Mouse (Mus musculus): ENCODE measurements around the gene Vps4a. TPM values are rescaled to one million over a fixed set of nuclear protein-coding genes. Genes with fewer than 3 reads are reported as not detected.
"Not testable (repeated sequence)": the region's sequence is repeated elsewhere in the genome, so short reads cannot be mapped to it uniquely, and the experiment has no call there.

Vps4a gene
- 88.3 and 93.7 TPM in 2 replicates for polyA plus RNA-seq (2014; fragmentation: Nextera tagmentation; extraction: Ambion mirVana)

DNA sequence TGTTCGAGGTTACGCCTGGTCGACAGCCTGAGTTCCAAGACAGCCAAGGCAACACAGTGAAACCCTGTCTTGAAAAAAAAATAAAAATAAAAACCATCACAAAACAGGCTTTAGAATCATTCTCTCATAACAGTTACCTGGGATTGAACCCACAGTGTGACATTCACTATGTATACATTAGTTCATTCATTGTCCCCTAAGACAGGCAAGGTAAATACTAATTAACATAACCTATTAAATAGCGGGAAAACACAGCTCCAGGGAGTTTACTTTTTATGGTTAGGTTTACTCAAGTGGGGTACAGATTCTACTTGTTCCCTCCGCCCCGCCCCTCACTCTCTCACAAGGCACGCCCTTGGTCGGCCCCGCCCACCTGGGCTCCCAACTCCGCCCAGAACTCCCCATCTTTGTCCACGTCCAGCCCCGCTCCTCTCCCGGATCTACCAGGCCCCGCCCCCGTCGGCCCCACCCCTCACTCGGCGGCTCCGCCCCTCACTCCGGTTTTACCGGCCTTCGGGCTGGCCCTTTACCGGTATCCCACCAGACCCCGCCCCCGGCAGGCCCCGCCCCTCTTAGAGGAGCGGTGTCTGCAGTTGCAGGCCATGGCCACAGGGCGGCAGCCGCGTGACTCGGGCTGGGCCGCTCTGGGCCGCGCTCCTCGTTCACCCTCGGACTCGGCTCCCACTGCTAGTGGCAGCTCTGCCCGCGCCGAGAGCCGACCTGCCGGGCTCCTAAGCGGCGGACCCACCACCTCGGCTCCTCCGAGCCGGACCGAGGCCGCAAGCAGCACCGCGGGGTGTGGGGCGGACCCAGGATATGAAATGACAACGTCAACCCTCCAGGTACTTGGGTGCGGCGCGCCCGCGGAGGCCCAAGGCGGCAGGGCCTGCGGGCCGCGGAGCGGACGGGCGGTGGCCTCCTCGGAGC is at the start of gene Vps4a:
Gene Vps4a (plus strand): TSS at position 573 of the 927 bp plus-strand sequence.
- H3K9ac ChIP-seq (replicated peaks; ENCODE audit: low read length): peak within 1 kb of the TSS; percentile 92
- ATAC-seq (replicated peaks; ENCODE audit: insufficient number of reproducible peaks, low FRiP score, low TSS enrichment, low read depth) (peak; percentile 92), DNase-seq (ENCODE audit: low spot score) (peak; percentile 95)
- no peaks in the 10 kb centered on the region for H3K36me3 ChIP-seq (replicated peaks; ENCODE audit: control insufficient read depth, insufficient read depth, low read depth, low read length)
- H3K27me3 ChIP-seq (ENCODE audit: control insufficient read depth, insufficient read depth, low read length): no peaks in the 10 kb centered on the region
- peak within 1 kb of the TSS; percentile 98 for H3K4me3 ChIP-seq (ENCODE audit: low read depth, low read length)
- no peaks in the 10 kb centered on the region for H3K9me3 ChIP-seq (replicated peaks; ENCODE audit: control insufficient read depth, low read length)
- H3K4me1 ChIP-seq (ENCODE audit: control insufficient read depth, insufficient read depth, low read length): 0 out of 2 replicates have a peak, but pooled peaks cover 2% of the 10 kb centered on the region
- WGBS: 4% methylated on average over 66 of the region's 66 CpGs
- H3K27ac ChIP-seq (replicated peaks; ENCODE audit: low read depth, low read length): peak within 1 kb of the TSS; percentile 62
- peak within 1 kb of the TSS; percentile 79 for H3K4me2 ChIP-seq (ENCODE audit: low read depth, low read length)

- DNase-seq (ENCODE audit: low spot score) (no peak), ATAC-seq (replicated peaks; ENCODE audit: insufficient number of reproducible peaks, low FRiP score, low TSS enrichment, low read depth) (no peak)
- 83% methylated on average over 9 of the region's 9 CpGs for WGBS
- Histone ChIP-seq H3K4me2 (ENCODE audit: low read depth, low read length) (no peak overlapping the region), H3K4me3 (ENCODE audit: low read depth, low read length) (no peak overlapping the region), H3K9ac (replicated peaks; ENCODE audit: low read length) (no peak overlapping the region), H3K27me3 (ENCODE audit: control insufficient read depth, insufficient read depth, low read length) (no peaks in the 10 kb centered on the region), H3K27ac (replicated peaks; ENCODE audit: low read depth, low read length) (no peak overlapping the region), H3K9me3 (replicated peaks; ENCODE audit: control insufficient read depth, low read length) (no peaks in the 10 kb centered on the region), H3K36me3 (replicated peaks; ENCODE audit: control insufficient read depth, insufficient read depth, low read depth, low read length) (no peaks in the 10 kb centered on the region), H3K4me1 (ENCODE audit: control insufficient read depth, insufficient read depth, low read length) (no peaks in the 10 kb centered on the region)
Measured at GRCm38 (mm10) chr8:106985404-106985821, 45.6 kb upstream of the Vps4a start.

- no peak for DNase-seq (ENCODE audit: low spot score)
- H3K4me3 ChIP-seq (ENCODE audit: low read depth, low read length): no peak overlapping the region
- no peaks in the 10 kb centered on the region for H3K4me1 ChIP-seq (ENCODE audit: control insufficient read depth, insufficient read depth, low read length)
- no peaks in the 10 kb centered on the region for H3K27me3 ChIP-seq (ENCODE audit: control insufficient read depth, insufficient read depth, low read length)
- H3K27ac ChIP-seq (replicated peaks; ENCODE audit: low read depth, low read length): no peak overlapping the region
- H3K9ac ChIP-seq (replicated peaks; ENCODE audit: low read length): no peak overlapping the region
- ATAC-seq (replicated peaks; ENCODE audit: insufficient number of reproducible peaks, low FRiP score, low TSS enrichment, low read depth): no peak
- H3K9me3 ChIP-seq (replicated peaks; ENCODE audit: control insufficient read depth, low read length): no peaks in the 10 kb centered on the region
- no peak overlapping the region for H3K4me2 ChIP-seq (ENCODE audit: low read depth, low read length)
- no peaks in the 10 kb centered on the region for H3K36me3 ChIP-seq (replicated peaks; ENCODE audit: control insufficient read depth, insufficient read depth, low read depth, low read length)
Measured at GRCm38 (mm10) chr8:106985951-106986350, 45.1 kb upstream of the Vps4a start.

- H3K36me3 ChIP-seq (replicated peaks; ENCODE audit: control insufficient read depth, insufficient read depth, low read depth, low read length): peaks cover 2% of the 10 kb centered on the region; the same call in 1 of the 2 replicates
- H3K27ac ChIP-seq (replicated peaks; ENCODE audit: low read depth, low read length): no peak overlapping the region
- DNase-seq (ENCODE audit: low spot score): no peak
- no peaks in the 10 kb centered on the region for H3K27me3 ChIP-seq (ENCODE audit: control insufficient read depth, insufficient read depth, low read length)
- no peak for ATAC-seq (replicated peaks; ENCODE audit: insufficient number of reproducible peaks, low FRiP score, low TSS enrichment, low read depth)
- H3K9ac ChIP-seq (replicated peaks; ENCODE audit: low read length): no peak overlapping the region
- H3K9me3 ChIP-seq (replicated peaks; ENCODE audit: control insufficient read depth, low read length): no peaks in the 10 kb centered on the region
- no peaks in the 10 kb centered on the region for H3K4me1 ChIP-seq (ENCODE audit: control insufficient read depth, insufficient read depth, low read length)
- H3K4me3 ChIP-seq (ENCODE audit: low read depth, low read length): no peak overlapping the region
- H3K4me2 ChIP-seq (ENCODE audit: low read depth, low read length): no peak overlapping the region
Measured at GRCm38 (mm10) chr8:106987557-106987956, 43.5 kb upstream of the Vps4a start.

GRCm38 (mm10) chr8:106991393-106991792 is 39.6 kb upstream of the Vps4a start:
- Histone ChIP-seq H3K9ac (replicated peaks; ENCODE audit: low read length) (no peak overlapping the region), H3K4me1 (ENCODE audit: control insufficient read depth, insufficient read depth, low read length) (no peaks in the 10 kb centered on the region), H3K4me2 (ENCODE audit: low read depth, low read length) (no peak overlapping the region), H3K27ac (replicated peaks; ENCODE audit: low read depth, low read length) (no peak overlapping the region), H3K4me3 (ENCODE audit: low read depth, low read length) (no peak overlapping the region), H3K9me3 (replicated peaks; ENCODE audit: control insufficient read depth, low read length) (no peaks in the 10 kb centered on the region), H3K27me3 (ENCODE audit: control insufficient read depth, insufficient read depth, low read length) (no peaks in the 10 kb centered on the region), H3K36me3 (replicated peaks; ENCODE audit: control insufficient read depth, insufficient read depth, low read depth, low read length) (peaks cover 6% of the 10 kb centered on the region)
- ATAC-seq (replicated peaks; ENCODE audit: insufficient number of reproducible peaks, low FRiP score, low TSS enrichment, low read depth): no peak
- no peak for DNase-seq (ENCODE audit: low spot score)
- WGBS: 90% methylated on average over 7 of the region's 7 CpGs

GRCm38 (mm10) chr8:106996339-106996738 is 34.7 kb upstream of the Vps4a start:
- not testable (repeated sequence) for H3K27ac ChIP-seq (replicated peaks; ENCODE audit: low read depth, low read length); H3K4me3 ChIP-seq (ENCODE audit: low read depth, low read length); H3K4me1 ChIP-seq (ENCODE audit: control insufficient read depth, insufficient read depth, low read length); H3K9me3 ChIP-seq (replicated peaks; ENCODE audit: control insufficient read depth, low read length); H3K36me3 ChIP-seq (replicated peaks; ENCODE audit: control insufficient read depth, insufficient read depth, low read depth, low read length); ATAC-seq (replicated peaks; ENCODE audit: insufficient number of reproducible peaks, low FRiP score, low TSS enrichment, low read depth); DNase-seq (ENCODE audit: low spot score); H3K4me2 ChIP-seq (ENCODE audit: low read depth, low read length); H3K27me3 ChIP-seq (ENCODE audit: control insufficient read depth, insufficient read depth, low read length); H3K9ac ChIP-seq (replicated peaks; ENCODE audit: low read length)
- 82% methylated on average over 4 of the region's 4 CpGs for WGBS

GRCm38 (mm10) chr8:106997416-106997815 is 33.6 kb upstream of the Vps4a start:
- Histone ChIP-seq H3K27me3 (ENCODE audit: control insufficient read depth, insufficient read depth, low read length) (no peaks in the 10 kb centered on the region), H3K4me1 (ENCODE audit: control insufficient read depth, insufficient read depth, low read length) (no peaks in the 10 kb centered on the region), H3K9me3 (replicated peaks; ENCODE audit: control insufficient read depth, low read length) (no peaks in the 10 kb centered on the region), H3K27ac (replicated peaks; ENCODE audit: low read depth, low read length) (no peak overlapping the region), H3K9ac (replicated peaks; ENCODE audit: low read length) (no peak overlapping the region), H3K36me3 (replicated peaks; ENCODE audit: control insufficient read depth, insufficient read depth, low read depth, low read length) (peaks cover 3% of the 10 kb centered on the region; the same call in 1 of the 2 replicates), H3K4me3 (ENCODE audit: low read depth, low read length) (no peak overlapping the region), H3K4me2 (ENCODE audit: low read depth, low read length) (no peak overlapping the region)
- ATAC-seq (replicated peaks; ENCODE audit: insufficient number of reproducible peaks, low FRiP score, low TSS enrichment, low read depth) (no peak), DNase-seq (ENCODE audit: low spot score) (no peak)
- WGBS: 79% methylated on average over 4 of the region's 4 CpGs

DNA sequence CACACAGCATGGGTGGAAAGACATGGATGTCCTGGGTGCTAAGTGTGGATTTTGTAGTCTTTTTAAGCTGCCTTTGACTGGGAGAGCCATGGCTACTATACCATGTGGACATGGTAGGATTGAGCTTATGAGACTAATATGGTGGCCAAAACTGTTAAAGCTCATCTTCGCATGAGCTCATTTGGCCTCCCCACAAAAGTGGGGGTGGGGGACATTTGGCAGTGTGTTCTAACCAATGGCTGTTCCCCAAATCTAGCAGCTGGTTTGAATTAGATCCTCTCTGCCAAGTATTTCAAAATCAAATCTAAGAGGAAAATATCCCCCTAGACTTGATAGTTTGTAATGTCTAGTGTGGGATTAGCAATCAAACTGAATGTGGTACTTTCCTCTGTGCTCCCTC is 32.0 kb upstream of the Vps4a start:
- H3K27ac ChIP-seq (replicated peaks; ENCODE audit: low read depth, low read length): no peak overlapping the region
- no peak overlapping the region for H3K9ac ChIP-seq (replicated peaks; ENCODE audit: low read length)
- DNase-seq (ENCODE audit: low spot score) (peak; percentile 43), ATAC-seq (replicated peaks; ENCODE audit: insufficient number of reproducible peaks, low FRiP score, low TSS enrichment, low read depth) (no peak)
- H3K27me3 ChIP-seq (ENCODE audit: control insufficient read depth, insufficient read depth, low read length): no peaks in the 10 kb centered on the region
- H3K4me2 ChIP-seq (ENCODE audit: low read depth, low read length): no peak overlapping the region
- 73% methylated on average over 1 of the region's 1 CpGs for WGBS
- no peaks in the 10 kb centered on the region for H3K4me1 ChIP-seq (ENCODE audit: control insufficient read depth, insufficient read depth, low read length)
- H3K36me3 ChIP-seq (replicated peaks; ENCODE audit: control insufficient read depth, insufficient read depth, low read depth, low read length): peaks cover 3% of the 10 kb centered on the region; the same call in 1 of the 2 replicates
- no peak overlapping the region for H3K4me3 ChIP-seq (ENCODE audit: low read depth, low read length)
- no peaks in the 10 kb centered on the region for H3K9me3 ChIP-seq (replicated peaks; ENCODE audit: control insufficient read depth, low read length)
